Mouse (Mus musculus) C2C12 (cell line): ENCODE measurements around the gene Mettl26.

ENCODE experiments used
- CEBPB ChIP-seq: IDR thresholded peaks from one replicate; pipeline ENCODE4 v1.6.1; 2011; ENCODE audit warnings: low read depth, mild to moderate bottlenecking, control low read depth, moderate library complexity
- CTCF ChIP-seq: IDR thresholded peaks from one replicate; pipeline ENCODE4 v1.5.1; 2011; ENCODE audit not compliant: control insufficient read depth, insufficient read depth, insufficient read length
- FOSL1 ChIP-seq: IDR thresholded peaks from one replicate; pipeline ENCODE4 v1.8.0; 2011; ENCODE audit warnings: mild to moderate bottlenecking, low read length; ENCODE audit not compliant: poor library complexity, insufficient read depth, severe bottlenecking
- MAX ChIP-seq: IDR thresholded peaks from one replicate; pipeline ENCODE4 v1.6.1; 2011; ENCODE audit warnings: mild to moderate bottlenecking, control low read depth
- MYOD1 ChIP-seq: IDR thresholded peaks from one replicate; pipeline ENCODE4 v1.6.1; 2011; ENCODE audit warnings: low read depth; ENCODE audit not compliant: control insufficient read depth, insufficient read length
- MYOG ChIP-seq: IDR thresholded peaks from one replicate; pipeline ENCODE4 v1.6.1; 2011; ENCODE audit not compliant: control insufficient read depth, insufficient read length; ENCODE audit errors: extremely low read depth
- USF1 ChIP-seq: IDR thresholded peaks from one replicate; pipeline ENCODE4 v1.6.1; 2011; ENCODE audit warnings: low read depth, mild to moderate bottlenecking, control low read depth, moderate library complexity

DNA sequence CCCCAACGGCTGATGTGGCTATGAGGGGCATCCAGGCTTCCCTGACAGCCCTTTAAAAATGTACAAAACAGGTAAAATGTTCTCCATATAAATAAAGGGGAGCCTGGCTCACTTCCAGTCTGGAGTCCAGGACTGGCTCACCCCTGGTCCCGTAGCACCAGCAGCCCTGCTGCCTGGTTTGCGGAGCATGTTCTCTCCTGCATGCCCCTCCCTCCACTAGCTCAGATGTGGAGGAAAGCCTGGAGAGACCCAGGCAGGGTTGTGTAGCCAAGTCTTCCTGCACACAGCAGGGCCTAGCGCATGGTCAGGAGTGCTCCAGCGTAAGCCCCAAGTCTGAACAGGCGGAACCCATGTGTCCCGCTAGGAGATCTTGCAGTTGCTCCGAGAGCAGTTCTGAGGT, 8.4 kb downstream of the Mettl26 start:
- TF ChIP-seq CTCF, result no peak
- no peak for TF ChIP-seq FOSL1
- no peak for TF ChIP-seq MAX
- TF ChIP-seq CEBPB, result no peak
- no peak for TF ChIP-seq MYOG
- TF ChIP-seq MYOD1, result no peak
- TF ChIP-seq USF1, result no peak
